Mouse (Mus musculus) MEL (cell line): ENCODE measurements around the gene Irak2.

Experiments
- CTCF ChIP-seq, 3 experiments: IDR thresholded peaks in 2 of 3; conservative IDR thresholded peaks in 1 of 3; 2 replicates each; pipeline ENCODE4 v1.5.1; 2011 to 2012; ENCODE audit warnings: low read length in 3 of 3, low read depth in 2 of 3, mild to moderate bottlenecking in 2 of 3, improper control_type of control experiment in 1 of 3, inconsistent platforms in 1 of 3, mixed read lengths in 1 of 3, moderate library complexity in 1 of 3; ENCODE audit not compliant: control insufficient read depth in 1 of 3, insufficient read depth in 1 of 3, poor library complexity in 1 of 3, severe bottlenecking in 1 of 3
- EP300 ChIP-seq, 2 experiments: IDR thresholded peaks; 2 replicates each; pipeline ENCODE4 v1.6.1; 2011; ENCODE audit warnings: improper control_type of control experiment in 2 of 2, low read length in 2 of 2, low read depth in 1 of 2, mild to moderate bottlenecking in 1 of 2
- NRF1 ChIP-seq: IDR thresholded peaks from 2 replicates; pipeline ENCODE4 v1.6.1; 2014; ENCODE audit warnings: low read depth, mild to moderate bottlenecking, inconsistent platforms, low read length, improper control_type of control experiment, moderate library complexity; ENCODE audit not compliant: poor library complexity, insufficient read depth, severe bottlenecking
- RCOR1 ChIP-seq: IDR thresholded peaks from 2 replicates; pipeline ENCODE4 v1.6.1; 2012; ENCODE audit warnings: low read depth, mild to moderate bottlenecking, inconsistent platforms, low read length, improper control_type of control experiment
- TCF12 ChIP-seq: IDR thresholded peaks from 2 replicates; pipeline ENCODE4 v1.6.1; 2014; ENCODE audit warnings: low read depth, mild to moderate bottlenecking, inconsistent platforms, low read length, improper control_type of control experiment, moderate library complexity

DNA sequence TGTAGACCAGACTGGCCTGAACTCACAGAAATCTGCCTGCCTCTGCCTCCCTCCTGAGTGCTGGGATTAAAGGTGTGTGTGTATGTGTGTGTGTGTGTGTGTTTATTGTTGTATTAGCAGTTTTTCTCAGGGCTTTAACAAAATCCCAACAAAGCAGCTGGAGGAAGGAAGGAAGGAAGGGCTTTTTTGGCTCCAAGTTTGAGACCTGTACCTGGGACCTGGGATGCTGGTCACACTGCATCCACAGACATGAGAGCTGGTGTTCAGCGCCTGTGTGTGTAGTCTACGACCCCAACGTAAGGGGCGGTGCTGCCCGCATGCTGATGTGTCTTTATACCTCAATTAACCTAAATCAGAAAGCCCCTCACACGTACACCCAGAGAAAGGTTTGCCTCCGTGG, 15.3 kb downstream of the Irak2 start:
- TF ChIP-seq EP300 (IDR thresholded peaks at IDR 0.05; ENCODE audit: low read depth in 1 of 2, low read length in 2 of 2) = no peak
- no peak for TF ChIP-seq RCOR1
- TF ChIP-seq CTCF (IDR thresholded peaks at IDR 0.05 in 2 of 3, conservative IDR thresholded peaks at IDR 0.05 in 1 of 3; ENCODE audit: control insufficient read depth in 1 of 3, insufficient read depth in 1 of 3, low read depth in 2 of 3, low read length in 3 of 3, poor library complexity in 1 of 3, severe bottlenecking in 1 of 3) = no peak
- TF ChIP-seq TCF12 = no peak
- TF ChIP-seq NRF1 = no peak
